Mouse (Mus musculus) cerebellum, adult 9-11 months (tissue): ENCODE measurements at regions not wholly inside any gene's neighbourhood (a gene's known extent, or its start where the extent isn't known, plus 50 kb on each side); places are given as distances from the start of the nearest gene placed in this dataset.

Source experiments
- DNase-seq: peaks from one replicate; pipeline ENCODE4 v3.0.0; 2022

DNA sequence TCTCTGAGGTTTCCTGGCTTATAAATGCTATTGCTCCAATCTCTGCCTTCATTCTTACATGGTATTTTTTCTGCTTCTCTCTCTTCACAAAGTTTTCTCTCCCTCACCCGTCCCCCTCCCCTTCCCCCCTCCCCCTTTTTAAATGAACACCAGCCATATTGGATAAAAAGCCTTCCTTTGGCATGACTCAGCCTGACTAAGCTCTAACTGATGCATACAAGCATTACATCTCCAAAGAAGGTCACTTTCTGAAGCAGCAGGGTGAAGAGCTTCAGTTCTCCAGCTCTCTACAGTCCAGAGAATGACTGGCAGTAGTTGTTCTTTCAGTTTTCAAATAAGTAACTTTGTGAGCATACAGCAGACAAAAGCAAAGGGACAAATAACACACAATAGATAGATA, 244.4 kb downstream of the Ttc32 start:
- DNase-seq: no peak

DNA sequence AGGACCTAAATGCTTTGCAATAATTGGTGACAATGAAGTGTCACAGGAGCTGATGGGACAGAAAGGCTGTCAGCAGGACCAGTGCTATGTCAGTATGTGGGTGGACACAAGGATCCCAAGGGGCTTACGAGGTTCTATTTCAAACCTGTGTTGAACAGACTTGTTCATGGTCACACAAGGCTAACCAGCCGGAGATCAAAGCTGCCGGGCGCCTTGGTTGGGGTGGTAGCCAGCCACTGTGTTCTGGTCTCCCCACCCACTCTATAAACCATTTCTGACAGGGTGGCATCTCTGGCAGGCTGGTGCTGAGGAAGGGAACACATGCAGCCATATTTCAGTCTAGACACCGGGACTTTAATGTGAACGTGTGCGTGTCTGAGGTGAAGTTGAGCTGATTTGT, 245.9 kb downstream of the Ttc32 start:
- DNase-seq: no peak

DNA sequence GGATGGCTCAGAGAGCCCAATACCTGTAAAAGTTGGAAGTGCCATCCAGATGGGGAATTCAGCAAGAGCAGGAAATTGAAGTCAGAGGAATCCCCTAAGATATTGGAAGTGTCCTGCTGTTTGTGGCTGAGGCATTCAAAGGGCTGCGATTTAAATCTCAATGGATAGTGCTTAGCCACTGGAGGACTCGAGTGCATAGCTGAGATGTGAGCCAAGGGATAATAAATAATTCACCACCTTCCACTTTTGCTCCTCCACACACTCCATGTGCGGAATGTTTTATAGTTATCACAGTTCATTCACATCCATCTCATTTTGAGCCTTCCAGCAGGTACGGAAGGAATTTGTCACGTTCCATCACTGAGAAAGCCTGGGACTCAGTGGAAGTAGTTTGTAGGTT, 248.9 kb downstream of the Ttc32 start:
- DNase-seq: no peak

DNA sequence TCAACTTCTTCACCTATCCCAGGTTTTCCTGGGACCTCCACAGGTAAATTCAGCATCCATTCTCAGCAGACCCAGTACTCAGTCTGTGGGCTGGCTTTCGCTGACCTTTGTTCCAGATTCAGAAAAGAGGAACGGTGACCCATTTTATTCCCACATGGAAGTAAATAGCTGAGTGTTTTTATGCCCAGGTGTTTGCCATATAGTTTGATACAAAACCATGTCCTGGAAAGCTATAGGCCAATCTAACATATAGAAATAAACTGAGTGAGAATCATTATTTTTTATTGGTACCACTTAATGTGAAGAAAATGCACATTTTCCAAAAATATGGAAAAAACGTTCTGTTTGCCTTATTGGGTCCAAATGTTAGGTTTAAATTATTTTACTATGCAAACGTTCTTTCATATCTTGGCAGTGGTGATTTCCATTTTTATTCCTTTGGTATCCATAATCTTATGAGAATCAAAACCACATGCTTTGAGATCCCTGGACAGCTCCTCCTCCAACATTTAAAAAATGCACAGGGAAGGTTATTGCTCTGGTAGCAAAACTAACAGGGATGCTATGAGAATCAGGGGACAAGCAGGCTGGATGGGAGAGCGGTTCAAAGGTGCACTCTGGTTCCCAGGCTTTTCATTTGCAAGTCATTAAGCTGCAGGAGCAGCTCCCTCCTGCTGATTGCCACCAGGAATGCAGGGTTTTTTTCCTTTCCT, 250.3 kb downstream of the Ttc32 start:
- no peak for DNase-seq

DNA sequence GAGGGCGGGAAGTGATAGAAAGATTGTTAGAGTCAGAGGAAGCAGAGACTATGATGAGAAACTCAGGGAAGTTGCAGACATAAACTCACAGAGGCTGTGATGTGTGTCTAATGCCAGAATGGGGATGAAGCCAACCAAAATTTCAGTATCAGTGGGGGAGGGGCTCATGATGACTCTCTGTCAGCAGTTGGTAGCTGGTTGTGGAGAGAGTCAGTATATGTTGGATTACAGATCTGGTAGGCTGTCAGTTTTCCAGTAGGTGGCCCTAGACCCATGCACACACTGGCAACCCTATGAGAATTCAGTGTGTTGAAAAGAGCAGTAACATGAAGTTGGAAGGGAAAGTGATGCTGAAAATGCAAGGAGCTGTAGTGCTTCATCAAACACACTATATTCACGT, 257.5 kb downstream of the Ttc32 start:
- no peak for DNase-seq

DNA sequence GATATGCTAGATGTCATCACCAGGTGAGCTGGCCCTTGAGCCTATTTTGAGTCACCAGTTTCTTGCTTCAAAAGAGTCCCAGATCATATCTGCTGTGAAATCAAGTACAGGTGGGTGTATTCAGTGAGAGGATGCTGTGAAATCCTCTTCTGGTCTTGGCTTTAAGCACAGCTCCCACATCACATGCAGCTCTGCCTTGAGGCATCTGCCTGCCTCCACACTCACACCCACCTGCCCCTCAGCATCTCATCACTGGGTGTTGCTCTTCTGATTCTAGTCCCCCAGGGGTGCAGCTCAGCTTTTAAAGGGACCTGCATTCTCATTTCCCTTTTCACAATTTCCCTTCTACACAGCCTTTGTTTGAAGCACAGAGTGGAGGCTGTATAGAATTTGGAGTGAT, 262.9 kb downstream of the Ttc32 start:
- no peak for DNase-seq

DNA sequence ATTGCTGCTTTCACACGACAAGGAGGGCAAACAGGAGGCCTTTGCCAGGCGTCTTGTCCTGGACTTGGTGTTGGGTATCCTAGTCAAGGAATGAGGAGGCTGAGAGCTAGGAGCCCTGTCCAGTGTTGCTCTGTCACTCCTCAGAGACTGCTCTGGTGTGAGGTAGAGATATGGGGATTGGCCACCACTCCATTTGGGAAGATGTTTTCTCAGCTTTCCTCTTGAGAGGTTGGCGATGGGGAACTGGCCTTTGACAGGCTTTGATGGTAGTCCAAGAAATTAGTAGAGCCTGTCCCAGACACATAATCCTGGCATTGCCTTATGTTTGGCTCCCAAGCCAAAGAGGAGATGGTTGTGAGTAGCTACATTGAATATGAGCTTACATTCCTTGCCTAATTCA, 265.4 kb downstream of the Ttc32 start:
- DNase-seq: no peak

DNA sequence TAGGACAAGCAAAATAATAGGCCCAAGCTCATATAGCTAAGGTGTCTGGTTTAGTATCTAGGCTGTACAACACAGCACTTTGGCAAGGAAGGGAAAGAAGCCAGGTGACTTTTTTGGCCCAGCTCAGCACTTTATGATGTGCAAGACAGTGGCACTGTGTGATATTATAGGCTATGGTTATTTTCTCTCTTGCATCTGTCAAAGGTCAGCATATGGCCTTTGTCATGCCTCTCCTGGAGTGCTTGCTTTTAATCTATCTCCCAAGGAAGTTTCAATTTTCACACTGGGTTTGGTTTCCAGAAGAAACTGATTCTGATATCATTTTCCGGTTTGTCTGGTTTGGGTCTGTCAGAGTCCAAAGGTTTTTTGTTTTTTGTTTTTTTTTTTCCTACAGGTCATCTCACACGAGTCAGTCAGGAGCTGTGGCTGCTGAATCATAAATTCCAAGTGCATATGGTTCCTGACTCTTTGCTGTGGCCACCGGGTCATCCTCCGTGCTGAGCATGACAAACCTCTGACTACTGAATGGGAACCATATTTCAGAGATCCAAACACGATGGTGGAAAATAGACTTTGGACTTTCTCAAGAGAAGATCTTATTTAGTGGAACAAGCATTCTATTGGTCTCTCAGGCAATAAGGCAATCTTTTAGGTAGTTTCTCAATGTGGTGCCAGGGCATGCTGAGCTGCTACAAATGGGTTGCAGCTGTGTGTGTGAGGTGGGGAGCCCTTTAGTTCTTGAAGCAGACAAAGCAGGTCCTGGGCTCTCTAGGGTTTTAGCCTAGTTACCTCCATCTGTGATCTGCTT, 269.3 kb downstream of the Ttc32 start:
- no peak for DNase-seq

DNA sequence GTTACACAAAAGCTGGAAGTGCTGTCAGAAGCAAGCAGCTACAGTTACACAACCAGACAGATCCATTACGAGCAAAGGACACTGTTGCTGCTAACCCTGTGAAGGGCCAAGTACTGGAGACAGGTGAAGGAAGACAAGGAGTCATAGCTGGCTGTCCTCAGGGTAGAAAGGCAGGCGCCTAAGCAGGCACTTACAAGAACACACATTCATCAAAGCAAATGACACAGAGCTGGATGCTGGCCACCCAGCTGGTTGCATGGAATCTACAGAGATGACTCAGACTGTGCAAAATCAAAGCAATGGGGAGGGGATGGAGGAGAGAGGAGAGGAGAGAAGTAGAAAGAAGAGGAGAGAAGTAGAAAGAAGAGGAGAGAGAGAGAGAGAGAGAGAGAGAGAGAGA, 265.8 kb upstream of the Osr1 start:
- DNase-seq: no peak

DNA sequence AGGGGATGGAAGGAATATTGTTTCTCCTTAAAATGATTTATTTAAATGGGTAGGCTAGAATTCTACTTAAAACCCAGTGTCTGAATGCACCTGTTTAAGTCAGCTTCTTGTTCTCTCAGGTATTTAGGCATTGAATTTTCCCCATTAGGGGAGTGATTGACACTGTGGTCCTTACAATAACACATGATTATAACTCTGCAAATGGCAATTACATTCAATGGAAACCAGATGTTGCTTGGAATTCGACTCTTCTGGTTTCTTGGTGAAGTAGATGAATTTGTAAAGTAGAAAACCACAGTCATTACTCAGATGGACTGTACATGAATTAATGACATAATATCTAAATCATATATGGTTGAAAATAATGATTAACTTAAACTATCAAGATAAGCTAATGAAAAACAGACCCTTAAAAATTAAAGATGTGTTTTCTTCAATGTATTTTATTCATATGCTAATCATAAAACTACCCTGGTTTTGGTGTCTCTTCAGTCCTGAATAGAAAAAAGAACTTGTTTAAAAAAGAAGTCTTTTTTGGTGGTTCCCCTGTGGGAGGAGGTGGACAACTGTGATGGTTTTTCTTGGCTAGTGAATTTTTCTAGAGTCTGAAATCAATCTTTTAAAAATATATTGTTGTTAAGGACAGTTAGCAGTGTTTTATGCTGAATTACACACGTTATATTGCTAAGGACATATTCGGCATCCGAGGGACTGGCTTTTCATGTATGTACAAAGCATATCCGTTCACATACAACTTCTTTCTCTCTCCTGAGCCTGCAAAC, 231.8 kb upstream of the Osr1 start:
- no peak for DNase-seq

DNA sequence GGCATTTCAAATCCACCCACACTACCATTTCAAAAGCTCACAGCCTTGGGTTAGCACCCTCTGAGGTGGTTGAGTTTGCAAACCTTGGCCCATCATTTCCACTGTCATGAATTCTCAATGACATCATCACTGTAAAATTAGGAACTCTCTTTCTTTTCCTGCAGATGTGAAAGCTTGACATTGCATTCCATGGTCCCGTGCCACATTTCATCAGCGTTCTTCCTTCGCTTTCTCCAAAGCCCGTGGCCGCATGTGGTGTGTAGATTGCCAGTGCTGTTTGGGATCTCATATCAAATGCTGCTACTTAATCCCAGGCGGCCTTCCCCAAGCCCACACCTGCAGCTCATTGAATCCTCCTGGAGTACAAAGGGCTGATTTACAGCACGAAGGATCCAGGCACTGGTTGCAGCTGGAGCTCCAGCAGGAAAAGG, 231.1 kb upstream of the Osr1 start:
- no peak for DNase-seq

DNA sequence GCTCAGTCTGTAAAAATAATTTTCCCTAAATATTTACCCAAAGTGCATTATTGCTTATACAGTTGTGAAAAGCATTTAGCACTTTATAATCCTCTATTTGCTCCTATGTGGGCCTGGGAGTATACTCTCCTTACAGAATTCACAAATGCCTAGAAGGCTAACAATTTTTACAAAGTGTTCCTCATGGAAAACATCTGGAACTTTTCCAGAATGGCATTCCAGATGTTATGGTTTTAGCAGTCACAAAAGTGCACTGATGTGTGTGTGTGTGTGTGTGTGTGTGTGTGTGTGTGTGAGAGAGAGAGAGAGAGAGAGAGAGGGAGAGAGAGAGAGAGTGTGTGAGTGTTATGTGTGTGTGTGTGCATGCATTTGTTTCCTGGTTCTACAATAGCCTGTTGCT, 229.1 kb upstream of the Osr1 start:
- DNase-seq: no peak

DNA sequence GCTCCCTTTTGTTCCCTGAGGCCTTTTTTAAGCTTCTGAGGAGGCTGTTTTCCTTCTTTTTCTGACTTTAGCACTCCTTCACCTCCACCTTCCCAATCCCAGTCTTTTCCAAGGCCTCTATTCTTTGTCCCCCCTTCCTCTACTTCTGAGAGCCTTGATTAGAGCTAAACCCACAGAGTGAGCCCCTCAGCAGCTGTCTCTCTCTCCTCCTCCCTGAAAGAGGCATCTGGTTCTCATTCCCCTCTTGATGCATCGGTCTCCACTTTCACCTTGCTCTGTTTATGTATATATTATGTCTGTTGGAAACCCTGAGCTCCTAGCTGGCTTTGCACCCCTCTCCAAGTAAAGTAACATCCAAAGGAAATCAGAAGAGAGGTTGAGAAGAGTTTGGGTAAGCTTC, 224.6 kb upstream of the Osr1 start:
- no peak for DNase-seq

DNA sequence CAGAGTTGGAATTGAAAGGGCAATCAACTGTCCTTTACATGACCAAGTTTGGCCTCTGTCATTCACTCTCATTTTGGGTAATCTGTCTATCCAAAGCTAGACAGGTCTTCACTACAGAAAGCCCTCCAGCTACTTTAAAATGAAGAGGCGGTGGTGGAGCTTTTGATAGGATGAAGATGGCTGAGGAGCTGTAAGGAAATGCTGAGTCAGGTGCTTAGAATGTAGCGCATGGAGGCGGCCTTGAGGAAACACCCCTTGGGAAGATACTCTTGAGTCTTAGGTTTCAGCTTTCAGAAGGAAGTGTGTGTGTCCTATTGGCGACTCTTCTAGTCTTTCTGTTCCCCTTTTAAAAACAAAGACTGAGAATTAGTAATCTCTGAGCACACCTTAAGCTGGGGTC, 214.4 kb upstream of the Osr1 start:
- no peak for DNase-seq

DNA sequence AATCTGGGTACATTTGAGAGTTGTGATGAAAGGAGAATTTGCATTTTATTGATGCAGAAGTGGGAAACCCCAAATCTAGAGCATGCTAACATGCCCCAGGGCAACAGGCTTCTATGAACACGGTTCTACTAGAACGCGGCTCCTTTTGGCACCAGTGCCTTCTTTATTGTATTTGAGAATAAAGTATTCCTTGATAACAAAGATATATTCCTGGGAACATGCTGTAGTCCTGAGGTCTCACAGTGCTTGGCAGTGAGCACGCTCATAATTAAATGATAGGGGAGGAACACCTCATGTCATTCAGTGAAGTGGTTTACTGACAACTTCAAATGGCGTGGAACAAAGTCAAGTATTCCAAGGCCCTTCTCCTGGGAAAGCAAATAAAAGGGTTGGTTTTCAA, 212.1 kb upstream of the Osr1 start:
- DNase-seq: no peak

DNA sequence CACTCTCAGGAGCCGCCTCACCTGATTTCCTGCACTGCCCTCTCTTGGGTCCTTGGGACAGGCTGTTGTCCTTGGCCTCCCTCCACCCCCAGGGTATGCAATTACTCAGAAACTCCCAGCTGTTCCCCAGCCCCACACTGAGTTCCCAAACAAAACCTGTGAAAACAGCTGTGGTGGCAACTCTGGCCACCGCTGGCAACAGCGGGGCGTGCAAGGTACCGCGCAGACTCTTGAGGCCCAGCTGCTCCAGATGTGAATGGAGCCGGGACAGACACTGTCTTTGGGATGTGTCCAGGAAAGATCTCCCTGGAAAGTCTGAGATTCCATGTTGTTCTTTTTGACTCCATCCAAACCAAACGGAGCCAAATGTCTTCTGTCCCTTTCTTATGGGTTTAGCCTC, 211.0 kb upstream of the Osr1 start:
- no peak for DNase-seq

DNA sequence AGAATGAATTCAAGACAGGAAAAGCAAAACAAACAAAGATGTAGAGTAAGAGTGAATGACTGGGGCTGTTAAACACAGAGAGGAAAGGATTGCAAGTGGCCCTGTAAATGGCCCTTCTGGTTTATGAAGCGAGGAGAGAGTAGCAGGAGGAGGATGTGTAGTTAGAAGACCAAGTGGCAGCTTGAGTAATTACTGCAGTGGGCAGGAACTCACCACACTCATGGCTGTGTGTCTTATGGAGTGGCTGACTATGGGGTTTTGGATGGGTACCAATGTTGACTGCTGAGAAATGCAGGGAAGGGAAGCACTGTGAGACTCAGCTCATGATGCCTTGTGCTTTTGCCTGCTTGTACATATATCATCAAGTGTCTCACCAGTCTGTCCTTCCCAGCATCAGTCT, 204.0 kb upstream of the Osr1 start:
- DNase-seq: no peak

DNA sequence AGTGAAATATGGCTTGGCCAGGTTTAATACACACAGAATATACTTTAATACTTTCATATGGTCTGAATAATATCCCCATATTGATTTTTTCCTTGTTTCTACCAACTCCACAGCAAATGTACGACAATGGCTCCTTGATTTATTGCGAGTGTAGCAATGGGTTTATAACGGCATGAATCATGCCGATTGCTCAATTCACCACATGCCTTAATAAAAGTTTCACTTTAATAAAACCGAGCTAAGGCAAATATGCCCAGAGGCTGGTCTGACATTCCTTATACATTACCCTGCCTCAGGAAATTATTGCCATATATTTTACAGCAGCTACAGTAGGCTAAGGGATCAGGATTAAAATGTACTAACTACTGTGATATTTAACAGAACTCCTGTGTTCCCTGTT, 201.2 kb upstream of the Osr1 start:
- DNase-seq: no peak

DNA sequence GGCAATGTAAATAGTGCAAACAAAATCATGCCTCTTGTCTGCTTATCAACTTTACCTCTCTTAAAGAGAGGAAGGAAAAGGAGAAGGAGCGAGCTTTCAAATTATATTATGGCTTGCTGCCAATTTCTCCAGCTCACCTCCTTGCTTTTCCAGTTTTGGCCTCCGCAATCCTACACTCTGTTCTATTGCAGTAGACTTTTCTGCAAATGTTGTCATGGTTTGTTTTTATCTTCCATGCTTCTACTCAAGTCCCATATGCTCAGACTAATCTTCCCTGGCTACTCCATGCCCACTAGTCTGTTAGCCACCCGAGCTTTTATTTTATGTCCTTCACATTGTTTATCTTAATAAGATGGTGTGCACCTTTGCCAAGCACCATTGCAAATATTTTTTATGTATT, 168.0 kb upstream of the Osr1 start:
- no peak for DNase-seq

DNA sequence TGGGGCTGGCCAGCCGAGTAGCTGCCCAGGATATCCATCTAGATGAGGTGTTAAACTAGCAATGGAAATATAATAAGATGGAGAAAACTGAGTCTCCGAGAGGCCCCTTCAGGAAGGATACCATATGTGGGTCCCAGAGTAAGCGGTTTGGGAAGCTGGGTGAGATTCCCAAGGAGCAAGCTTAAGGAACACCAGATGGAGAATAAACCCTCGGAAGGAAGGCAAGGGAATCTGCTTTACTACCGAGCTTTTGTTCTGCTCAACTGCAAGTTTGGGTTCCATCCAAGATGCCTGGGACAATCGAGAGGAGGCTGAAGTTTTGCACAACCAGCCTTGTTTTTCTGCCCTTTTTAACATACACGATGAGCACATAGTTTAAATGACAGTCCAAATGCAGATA, 164.9 kb upstream of the Osr1 start:
- no peak for DNase-seq

DNA sequence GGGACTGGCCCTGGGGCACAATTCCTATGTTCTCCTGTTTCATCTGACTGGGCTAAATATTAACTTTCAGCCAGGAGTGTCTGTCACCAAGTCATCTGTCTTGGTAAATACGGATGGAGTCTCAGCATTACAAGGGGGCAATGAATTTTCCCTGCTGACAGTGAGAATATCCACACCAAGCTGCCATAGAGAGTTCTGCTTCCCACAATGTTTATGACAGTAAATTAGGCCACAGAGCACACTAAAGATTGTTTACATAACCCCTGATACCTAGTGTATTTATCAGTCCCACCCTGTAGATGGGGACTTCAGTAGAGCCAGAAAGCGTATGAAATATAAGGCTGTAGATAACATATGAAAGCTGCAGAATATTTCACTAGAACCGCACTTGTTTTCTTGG, 150.6 kb upstream of the Osr1 start:
- DNase-seq: no peak

DNA sequence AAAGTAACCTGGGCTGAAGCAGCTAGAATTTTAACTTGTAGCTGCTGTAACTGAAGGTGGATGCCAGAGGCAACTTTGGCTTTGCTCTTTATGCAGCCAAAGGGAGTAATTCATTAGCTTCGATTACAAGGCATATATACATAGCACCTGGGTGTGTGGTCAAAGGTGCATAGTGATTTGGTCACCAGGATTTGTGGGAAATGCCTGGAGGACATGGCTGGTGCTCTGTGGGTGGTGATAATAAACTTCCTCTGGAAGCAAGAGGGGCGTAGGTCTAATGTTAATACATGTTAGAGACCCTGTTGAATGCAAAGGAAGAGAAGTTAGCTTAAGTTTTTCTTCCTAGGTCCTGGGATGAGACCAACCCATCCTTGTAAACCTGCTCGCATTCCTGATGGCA, 139.3 kb upstream of the Osr1 start:
- no peak for DNase-seq

DNA sequence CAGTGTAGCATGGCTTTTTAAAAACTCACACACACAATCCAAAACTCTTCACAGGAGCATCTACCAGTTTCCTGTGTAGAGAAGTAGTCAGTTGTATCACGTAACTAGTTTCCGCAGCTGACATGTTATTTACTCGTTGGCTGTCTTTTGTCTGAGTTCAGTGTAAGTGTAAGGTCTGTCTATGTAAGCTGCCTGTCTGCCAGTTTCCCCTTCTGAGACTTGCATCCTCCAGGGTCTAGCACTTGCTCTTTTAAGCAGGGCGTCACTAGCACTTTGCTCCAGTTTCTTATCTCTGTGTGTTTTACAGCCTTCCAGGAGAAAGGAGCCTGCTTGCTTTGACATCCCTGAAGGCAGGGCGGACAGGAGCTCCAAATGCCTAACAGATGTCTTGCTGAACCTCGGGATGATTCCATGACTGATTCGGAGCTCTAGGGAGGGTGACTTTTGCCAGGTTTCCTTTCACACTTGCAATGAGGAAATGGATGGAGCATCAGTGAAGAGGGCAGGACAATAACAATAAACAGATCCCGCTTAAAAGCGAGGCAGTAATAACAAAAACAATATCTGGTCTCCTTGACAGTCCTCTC, 131.2 kb upstream of the Osr1 start:
- no peak for DNase-seq

DNA sequence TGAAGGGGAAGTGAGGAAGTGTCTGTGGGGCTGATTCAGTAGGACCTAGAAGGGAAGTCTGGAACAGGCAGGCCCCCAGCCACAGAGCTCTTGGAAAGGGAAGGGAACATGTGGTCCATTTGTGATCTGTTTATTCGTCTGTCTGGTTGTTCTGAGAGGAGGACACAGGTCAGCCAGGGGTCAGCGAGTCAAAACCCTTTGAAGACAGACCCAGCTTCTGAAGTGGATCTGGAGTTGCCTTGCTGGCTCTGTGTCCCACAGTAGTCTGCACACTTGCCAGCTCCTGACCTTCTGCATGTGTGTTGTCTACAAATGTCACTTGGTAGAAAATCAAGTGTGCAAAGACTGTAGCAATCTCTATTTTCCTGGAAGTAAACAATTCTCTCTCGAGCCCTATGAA, 119.3 kb upstream of the Osr1 start:
- no peak for DNase-seq
